Mouse (Mus musculus): ENCODE data around the gene Ermard. TPM values are rescaled to one million over a fixed set of nuclear protein-coding genes. Genes with fewer than 3 reads are reported as not detected.

Ermard gene
- polyA plus RNA-seq, 1 experiment = 151 TPM

- TF ChIP-seq CTCF (IDR thresholded peaks at IDR 0.05; ENCODE audit: low read depth, low read length) = no peak
- TF ChIP-seq POLR2A (IDR thresholded peaks at IDR 0.05; ENCODE audit: borderline replicate concordance, low read depth, low read length) = no peak
- H3K4me1 ChIP-seq (ENCODE audit: control insufficient read depth, insufficient read depth, low read length) = no peaks in the 10 kb centered on the region
- no peak overlapping the region for H3K4me3 ChIP-seq (ENCODE audit: insufficient read depth, low read length)
- no peak overlapping the region for H3K27ac ChIP-seq (ENCODE audit: insufficient read depth, low read depth, low read length)
Observed at GRCm38 (mm10) chr17:15130288-15130656, 89.3 kb downstream of the Ermard start.

- H3K4me1 ChIP-seq (ENCODE audit: control insufficient read depth, insufficient read depth, low read length) = peaks cover 8% of the 10 kb centered on the region
- H3K27ac ChIP-seq (ENCODE audit: insufficient read depth, low read depth, low read length) = no peak overlapping the region
- TF ChIP-seq CTCF (IDR thresholded peaks at IDR 0.05; ENCODE audit: low read depth, low read length) (no peak), POLR2A (IDR thresholded peaks at IDR 0.05; ENCODE audit: borderline replicate concordance, low read depth, low read length) (no peak)
Observed at GRCm38 (mm10) chr17:15134905-15135669, 94.1 kb downstream of the Ermard start.

GRCm38 (mm10) chr17:15137443-15137842 is 96.4 kb downstream of the Ermard start:
- TF ChIP-seq POLR2A (IDR thresholded peaks at IDR 0.05; ENCODE audit: borderline replicate concordance, low read depth, low read length) (no peak), CTCF (IDR thresholded peaks at IDR 0.05; ENCODE audit: low read depth, low read length) (no peak)
- Histone ChIP-seq H3K27ac (ENCODE audit: insufficient read depth, low read depth, low read length) (no peak overlapping the region), H3K4me1 (ENCODE audit: control insufficient read depth, insufficient read depth, low read length) (peaks cover 8% of the 10 kb centered on the region), H3K4me3 (ENCODE audit: insufficient read depth, low read length) (no peak overlapping the region)

More at GRCm38 (mm10) chr17:15134905-15135669, 94.1 kb downstream of the Ermard start:
- H3K4me3 ChIP-seq (ENCODE audit: insufficient read depth, low read length) = no peak overlapping the region

Other genes starting within 250 kb of the Ermard start
- gene Wdr27, start 98.0 kb upstream of the Ermard start, polyA plus RNA-seq (2012; ENCODE audit: insufficient read depth, insufficient read length, missing spikeins) = 1.9 and 3.8 TPM in 2 replicates
- gene 1600012H06Rik, start 98.0 kb upstream of the Ermard start, polyA plus RNA-seq (2012; ENCODE audit: insufficient read depth, insufficient read length, missing spikeins) = 39.2 and 42.5 TPM in 2 replicates
- gene Phf10, start 79.9 kb upstream of the Ermard start, polyA plus RNA-seq (2012; ENCODE audit: insufficient read depth, insufficient read length, missing spikeins) = 63.5 and 66.4 TPM in 2 replicates
- gene 9030025P20Rik, start 62.7 kb upstream of the Ermard start, polyA plus RNA-seq (2012; ENCODE audit: insufficient read depth, insufficient read length, missing spikeins) = 34.4 and 36.8 TPM in 2 replicates
- gene Gm3417, start 62.4 kb upstream of the Ermard start, polyA plus RNA-seq (2012; ENCODE audit: insufficient read depth, insufficient read length, missing spikeins) = not detected in 2 replicates
- gene Gm3435, start 31.0 kb upstream of the Ermard start, polyA plus RNA-seq (2012; ENCODE audit: insufficient read depth, insufficient read length, missing spikeins) = 10.0 and 12.1 TPM in 2 replicates
- not detected in 2 replicates for gene Tcte3, start 280 bp downstream of the Ermard start, polyA plus RNA-seq (2012; ENCODE audit: insufficient read depth, insufficient read length, missing spikeins)
- 1.2 and 1.8 TPM in 2 replicates for gene Gm3448, start 329 bp downstream of the Ermard start, polyA plus RNA-seq (2012; ENCODE audit: insufficient read depth, insufficient read length, missing spikeins)

Measured in bone marrow macrophage, adult 2 months (primary cell).